Mouse (Mus musculus) ES-E14 (cell line): ENCODE measurements at regions not wholly inside any gene's neighbourhood (a gene's known extent, or its start where the extent isn't known, plus 50 kb on each side); places are given as distances from the start of the nearest gene placed in this dataset.

ENCODE experiments used
- CHD2 ChIP-seq: IDR thresholded peaks from 2 replicates; pipeline ENCODE4 v1.6.1; 2014; ENCODE audit warnings: mild to moderate bottlenecking, low read depth, low read length, inconsistent platforms
- HCFC1 ChIP-seq: IDR thresholded peaks from 2 replicates; pipeline ENCODE4 v1.6.1; 2012; ENCODE audit warnings: low read length, inconsistent platforms, borderline replicate concordance; ENCODE audit not compliant: insufficient read depth
- MAFK ChIP-seq: IDR thresholded peaks from 2 replicates; pipeline ENCODE4 v1.6.1; 2014; ENCODE audit warnings: mild to moderate bottlenecking, low read depth, low read length, inconsistent platforms; ENCODE audit not compliant: insufficient read depth
- ZC3H11A ChIP-seq: IDR thresholded peaks from 2 replicates; pipeline ENCODE4 v1.6.1; 2012; ENCODE audit warnings: low read depth, mild to moderate bottlenecking, inconsistent platforms, low read length, borderline replicate concordance
- ZNF384 ChIP-seq: IDR thresholded peaks from 2 replicates; pipeline ENCODE4 v1.6.1; 2012; ENCODE audit warnings: low read depth, low read length, inconsistent platforms

DNA sequence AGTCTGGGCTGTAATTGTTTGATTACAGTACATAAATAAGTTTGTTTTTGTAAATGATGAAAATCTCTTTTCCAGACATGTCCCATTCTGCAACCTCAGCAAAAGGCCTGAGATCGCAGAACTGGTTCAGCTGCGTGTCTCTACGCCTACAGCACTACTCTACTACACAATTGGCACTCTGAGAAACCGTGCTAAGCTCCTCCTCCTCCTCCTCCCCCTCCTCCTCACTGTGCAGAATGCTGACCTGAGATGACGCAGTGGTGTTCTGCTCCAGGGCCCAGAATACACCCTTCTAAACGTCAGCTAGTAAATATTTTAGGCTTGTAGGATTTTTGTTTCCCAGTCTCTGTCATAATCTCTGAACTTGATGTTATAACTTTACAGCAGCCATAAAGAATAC, 724.2 kb downstream of the Ntrk3 start:
- TF ChIP-seq ZC3H11A (no peak), HCFC1 (no peak), MAFK (peak; percentile 66), CHD2 (no peak), ZNF384 (no peak)
